Mouse (Mus musculus) hindbrain, embryonic 13.5 days (tissue): ENCODE measurements at regions not wholly inside any gene's neighbourhood (a gene's known extent, or its start where the extent isn't known, plus 50 kb on each side); places are given as distances from the start of the nearest gene placed in this dataset.

ENCODE experiments used
- ATAC-seq: fragments of 200-750 bp; cut with Nextera tagmentation; 2 replicates; pipeline ENCODE4 v1.8.0; 2017; ENCODE audit warnings: moderate TSS enrichment; ENCODE audit not compliant: low FRiP score
- H3K27ac ChIP-seq: fragments of 300-500 bp; sonication (generic); 2 replicates; pipeline ENCODE4 v1.5.1; 2015; ENCODE audit warnings: inconsistent platforms, mild to moderate bottlenecking, moderate library complexity
- H3K27me3 ChIP-seq: fragments of 300-500 bp; sonication (generic); 2 replicates; pipeline ENCODE4 v1.6.1; 2015; ENCODE audit warnings: mild to moderate bottlenecking, inconsistent platforms
- H3K36me3 ChIP-seq: fragments of 300-500 bp; sonication (generic); 2 replicates; pipeline ENCODE4 v1.6.1; 2015; ENCODE audit warnings: mild to moderate bottlenecking, inconsistent platforms
- H3K4me1 ChIP-seq: fragments of 300-500 bp; sonication (generic); replicated peaks from 2 replicates; pipeline ENCODE4 v1.6.1; 2015; ENCODE audit warnings: inconsistent platforms
- H3K4me2 ChIP-seq: fragments of 300-500 bp; sonication (generic); 2 replicates; pipeline ENCODE4 v1.6.1; 2015; ENCODE audit warnings: inconsistent platforms, mild to moderate bottlenecking, moderate library complexity
- H3K4me3 ChIP-seq: fragments of 300-500 bp; sonication (generic); 2 replicates; pipeline ENCODE4 v1.5.1; 2015; ENCODE audit warnings: mild to moderate bottlenecking, inconsistent platforms
- H3K9ac ChIP-seq: fragments of 300-500 bp; sonication (generic); 2 replicates; pipeline ENCODE4 v1.6.1; 2015; ENCODE audit warnings: mild to moderate bottlenecking, inconsistent platforms
- H3K9me3 ChIP-seq: fragments of 300-500 bp; sonication (generic); 2 replicates; pipeline ENCODE4 v1.6.1; 2016; ENCODE audit warnings: inconsistent platforms
- WGBS: fragments of 180-500 bp; shearing (Covaris S2); methylation state at CpG from one replicate; pipeline ENCODE4 v1.1.7; 2015; 5-methylcytosine and 5-hydroxymethylcytosine counted together

DNA sequence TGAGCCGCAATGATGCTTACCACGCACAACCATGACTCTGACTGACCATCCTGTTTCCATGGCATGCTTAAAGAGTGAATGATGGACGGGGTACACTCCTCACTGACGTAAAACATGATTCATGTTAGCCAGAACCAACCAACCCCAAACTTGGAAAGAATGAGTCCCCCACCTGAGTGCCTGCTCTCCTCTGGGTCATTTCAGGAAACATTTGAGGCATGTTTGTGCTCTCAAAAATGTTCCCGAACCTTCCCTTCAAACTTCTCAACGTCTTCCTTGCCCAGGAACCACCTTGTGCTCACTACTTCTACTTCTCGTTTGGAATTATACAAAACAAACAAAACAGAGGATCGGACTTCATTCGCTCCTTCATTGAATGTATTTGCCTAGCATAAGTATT lies 95.7 kb downstream of the Tmco5 start:
- H3K9me3 ChIP-seq: no peaks in the 10 kb centered on the region
- 55% methylated on average over 9 of the region's 9 CpGs for WGBS
- H3K4me2 ChIP-seq: no peak overlapping the region
- no peak for ATAC-seq
- H3K36me3 ChIP-seq: no peaks in the 10 kb centered on the region
- peaks cover 65% of the 10 kb centered on the region for H3K4me1 ChIP-seq
- no peak overlapping the region for H3K27ac ChIP-seq
- no peak overlapping the region for H3K9ac ChIP-seq
- 0 out of 2 replicates have a peak, but pooled peaks cover 4% of the 10 kb centered on the region for H3K27me3 ChIP-seq
- no peak overlapping the region for H3K4me3 ChIP-seq

DNA sequence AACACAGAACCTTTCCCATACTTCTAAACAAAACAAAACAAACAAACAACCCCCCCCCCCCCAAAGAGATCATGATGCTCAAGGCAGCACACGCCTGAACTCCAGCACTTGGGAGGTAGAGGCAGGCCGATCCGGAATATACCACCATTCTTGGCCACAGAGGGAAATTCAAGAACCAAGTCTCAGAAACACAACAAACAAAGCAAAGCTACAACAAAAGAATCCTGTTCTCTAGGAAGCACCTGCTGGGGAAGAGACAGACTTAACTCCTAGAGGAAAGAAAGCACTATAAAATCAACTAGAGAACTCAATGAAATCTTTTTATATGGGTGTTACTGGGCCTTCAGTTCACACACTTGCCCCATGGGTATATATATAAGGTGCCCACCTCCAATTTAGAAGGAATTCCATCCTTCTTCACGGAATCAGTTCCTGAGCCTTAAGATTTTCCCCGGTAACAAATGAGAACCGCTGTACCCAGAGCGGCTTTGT lies 96.1 kb downstream of the Tmco5 start:
- peaks cover 67% of the 10 kb centered on the region for H3K4me1 ChIP-seq
- H3K9me3 ChIP-seq: no peaks in the 10 kb centered on the region
- 10% methylated on average over 7 of the region's 7 CpGs for WGBS
- H3K36me3 ChIP-seq: no peaks in the 10 kb centered on the region
- H3K27me3 ChIP-seq: no peaks in the 10 kb centered on the region
- ATAC-seq: no peak
- H3K9ac ChIP-seq: peak overlapping the region; percentile 89; the same call in 1 of the 2 replicates
- H3K27ac ChIP-seq: peak overlapping the region; percentile 96
- H3K4me3 ChIP-seq: peak overlapping the region; percentile 55
- peak overlapping the region; percentile 74 for H3K4me2 ChIP-seq

DNA sequence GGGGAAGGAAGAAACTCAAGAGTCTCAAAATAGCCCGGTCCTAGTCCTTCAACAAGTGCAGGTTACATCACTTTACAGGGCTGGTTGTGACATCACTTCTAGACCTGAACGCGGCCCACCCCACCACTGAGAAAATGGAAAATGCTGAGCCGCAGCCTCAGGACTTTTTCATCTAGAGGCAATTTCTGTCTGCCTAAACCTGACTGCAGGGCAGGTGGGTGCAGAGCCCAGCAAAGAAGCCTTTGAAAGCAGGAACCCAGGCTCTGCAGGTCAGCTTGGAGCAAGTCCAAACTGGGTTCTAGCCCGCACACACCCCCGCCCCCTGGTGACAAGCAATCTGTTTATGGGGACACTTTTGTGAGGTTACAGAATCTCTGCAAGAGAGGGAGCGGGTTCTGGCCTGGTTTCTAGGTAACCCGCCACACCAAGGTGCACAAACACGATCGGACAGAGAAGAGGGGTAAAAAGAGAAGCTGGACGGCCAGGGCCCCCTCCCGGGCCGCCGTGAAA lies 96.7 kb downstream of the Tmco5 start:
- Histone ChIP-seq H3K4me1 (peaks cover 72% of the 10 kb centered on the region), H3K27me3 (no peaks in the 10 kb centered on the region), H3K4me2 (peak overlapping the region; percentile 74), H3K9ac (peak overlapping the region; percentile 89), H3K9me3 (no peaks in the 10 kb centered on the region), H3K4me3 (peak overlapping the region; percentile 55), H3K36me3 (no peaks in the 10 kb centered on the region), H3K27ac (peak overlapping the region; percentile 96)
- 2% methylated on average over 14 of the region's 14 CpGs for WGBS
- no peak; the same call in 1 of the 2 replicates for ATAC-seq

DNA sequence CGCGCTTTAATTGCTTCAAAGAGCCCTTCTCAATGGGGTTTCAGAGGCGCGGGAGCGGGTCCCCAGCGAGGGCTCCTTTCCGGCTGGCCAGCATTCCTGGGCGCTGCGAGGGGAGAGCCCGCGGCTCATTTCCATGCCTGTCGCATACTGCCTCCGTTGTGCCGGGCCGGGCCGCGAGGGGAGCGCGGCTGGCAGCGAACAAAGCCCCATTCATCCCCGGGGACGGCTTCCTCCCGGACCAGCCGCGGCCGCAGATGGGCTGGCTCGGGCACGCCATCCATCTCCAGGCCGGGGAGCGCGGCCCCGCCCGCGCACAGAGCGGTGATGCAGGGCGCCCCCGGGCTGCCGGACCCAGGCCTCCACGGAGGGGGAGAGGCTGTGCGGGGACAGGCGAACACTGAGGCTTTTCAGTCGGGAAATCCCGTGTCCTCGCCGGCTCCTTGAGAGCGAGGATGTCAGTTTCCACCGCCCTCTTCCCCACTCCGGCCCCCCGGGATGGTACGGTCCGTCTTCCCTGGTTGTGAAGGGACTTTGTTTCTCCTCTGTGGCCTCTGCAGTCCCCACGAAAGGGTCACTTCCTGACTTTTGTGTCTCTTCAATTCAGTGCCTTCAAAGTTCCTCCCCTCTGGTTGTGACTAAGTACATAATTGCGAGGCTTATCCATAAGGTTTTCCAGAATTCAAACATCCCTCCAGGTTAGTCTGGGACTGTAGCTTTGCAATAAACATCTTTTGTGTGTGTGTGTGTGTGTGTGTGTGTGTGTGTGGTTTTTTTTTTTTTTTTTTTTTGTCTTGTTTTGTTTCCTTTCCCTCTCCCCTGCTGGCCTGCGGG lies 97.3 kb downstream of the Tmco5 start:
- WGBS: under 1% methylated on average over 34 of the region's 54 CpGs
- ATAC-seq: peak; percentile 96
- Histone ChIP-seq H3K27me3 (no peaks in the 10 kb centered on the region), H3K9ac (peak overlapping the region; percentile 89), H3K4me2 (peak overlapping the region; percentile 74), H3K27ac (peak overlapping the region; percentile 96), H3K36me3 (no peaks in the 10 kb centered on the region), H3K4me3 (peak overlapping the region; percentile 55), H3K4me1 (peaks cover 75% of the 10 kb centered on the region), H3K9me3 (no peaks in the 10 kb centered on the region)

DNA sequence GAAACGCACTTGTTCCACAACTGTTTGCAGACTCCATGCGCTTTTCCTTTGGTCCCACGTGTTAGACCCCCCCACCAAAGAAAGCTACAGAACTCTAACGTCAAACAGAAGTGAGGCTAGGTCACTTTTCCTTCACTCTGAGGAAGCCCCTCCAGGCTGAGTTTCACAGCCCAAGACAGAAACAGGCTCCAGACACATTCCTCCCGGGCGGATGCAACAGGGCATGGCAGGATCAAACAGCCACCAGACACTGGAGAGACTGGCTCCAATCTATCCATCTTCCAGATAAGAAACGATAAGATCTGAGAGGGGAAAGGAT lies 97.9 kb downstream of the Tmco5 start:
- WGBS: under 1% methylated on average over 7 of the region's 7 CpGs
- Histone ChIP-seq H3K36me3 (no peaks in the 10 kb centered on the region), H3K27me3 (no peaks in the 10 kb centered on the region), H3K4me1 (peaks cover 74% of the 10 kb centered on the region), H3K4me2 (peak overlapping the region; percentile 74), H3K9me3 (no peaks in the 10 kb centered on the region), H3K4me3 (peak overlapping the region; percentile 55), H3K27ac (peak overlapping the region; percentile 96), H3K9ac (peak overlapping the region; percentile 89)
- no peak for ATAC-seq

DNA sequence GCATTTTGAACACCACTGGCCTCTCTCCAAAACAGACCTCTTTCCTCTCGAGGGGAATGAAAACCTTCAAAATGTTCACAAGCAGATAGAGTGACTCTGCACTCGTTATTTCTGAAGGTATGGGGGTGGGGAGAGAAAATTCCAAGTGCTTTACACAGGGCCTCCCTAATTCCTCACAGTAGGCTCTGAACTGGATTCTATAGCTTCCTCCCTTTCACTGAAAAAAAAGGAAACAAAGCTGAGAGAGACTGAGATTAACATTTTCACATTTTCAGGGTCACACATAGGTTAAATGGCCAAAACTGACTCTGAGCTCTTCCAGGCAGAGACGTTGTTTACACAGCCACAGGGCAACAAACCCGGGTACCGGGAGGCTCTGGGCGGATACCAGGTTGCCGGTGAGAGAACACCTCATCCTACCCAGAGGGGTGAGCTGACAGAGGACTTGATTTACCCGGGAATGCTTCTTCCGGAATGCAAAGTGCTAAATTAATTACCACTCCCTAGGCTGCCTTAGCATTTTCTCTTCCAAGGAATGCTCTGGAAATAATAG lies 98.5 kb downstream of the Tmco5 start:
- no peak for ATAC-seq

DNA sequence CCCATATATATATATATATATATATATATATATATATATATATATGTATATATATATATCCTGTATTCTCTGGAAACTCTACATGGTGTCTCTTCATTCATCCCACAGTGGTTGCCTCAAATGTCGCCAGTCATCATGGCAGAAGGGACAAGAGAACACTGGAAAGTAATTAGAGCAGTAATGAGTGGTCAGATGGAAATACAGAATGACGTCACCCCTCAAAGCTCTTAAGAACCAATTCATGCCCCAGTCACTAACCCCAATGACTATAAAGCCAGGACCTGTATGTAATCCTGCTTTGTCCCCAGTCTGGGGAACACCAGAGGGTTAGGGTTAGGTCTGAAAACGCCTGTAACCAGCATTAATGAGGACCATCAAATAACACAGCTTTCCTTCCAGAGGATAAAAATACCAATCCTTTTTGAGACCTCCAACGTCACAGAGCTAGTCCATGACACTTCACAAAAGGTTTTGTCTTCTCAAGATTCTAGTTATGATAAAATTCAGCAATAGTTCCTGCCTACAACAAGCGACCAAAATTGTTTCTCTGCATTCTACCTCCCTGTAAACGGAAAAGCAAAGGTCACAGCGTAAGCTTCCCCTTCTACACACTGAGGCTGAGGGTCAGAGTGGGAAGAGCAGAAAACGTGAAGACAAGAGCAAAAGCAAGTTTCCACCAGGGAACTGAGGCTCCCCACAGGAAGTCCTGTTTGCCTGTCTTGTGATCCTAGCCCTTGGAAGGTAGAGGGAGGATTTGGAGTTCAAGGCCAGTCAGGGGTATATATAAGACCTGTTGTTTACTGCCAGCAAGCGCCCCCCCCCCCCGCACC lies 99.5 kb downstream of the Tmco5 start:
- H3K36me3 ChIP-seq: no peaks in the 10 kb centered on the region
- no peaks in the 10 kb centered on the region for H3K27me3 ChIP-seq
- H3K27ac ChIP-seq: no peak overlapping the region
- H3K4me2 ChIP-seq: no peak overlapping the region
- WGBS: 51% methylated on average over 10 of the region's 10 CpGs
- H3K4me1 ChIP-seq: peaks cover 58% of the 10 kb centered on the region
- no peaks in the 10 kb centered on the region for H3K9me3 ChIP-seq
- H3K9ac ChIP-seq: no peak overlapping the region
- no peak for ATAC-seq
- H3K4me3 ChIP-seq: no peak overlapping the region

More for the DNA sequence above, 98.5 kb downstream of the Tmco5 start:
- Histone ChIP-seq H3K4me3 (no peak overlapping the region), H3K9ac (no peak overlapping the region), H3K4me1 (peaks cover 68% of the 10 kb centered on the region), H3K9me3 (no peaks in the 10 kb centered on the region), H3K4me2 (peak overlapping the region; percentile 74; the same call in 1 of the 2 replicates), H3K27me3 (no peaks in the 10 kb centered on the region), H3K36me3 (no peaks in the 10 kb centered on the region), H3K27ac (peak overlapping the region; percentile 96)
- 4% methylated on average over 9 of the region's 9 CpGs for WGBS

DNA sequence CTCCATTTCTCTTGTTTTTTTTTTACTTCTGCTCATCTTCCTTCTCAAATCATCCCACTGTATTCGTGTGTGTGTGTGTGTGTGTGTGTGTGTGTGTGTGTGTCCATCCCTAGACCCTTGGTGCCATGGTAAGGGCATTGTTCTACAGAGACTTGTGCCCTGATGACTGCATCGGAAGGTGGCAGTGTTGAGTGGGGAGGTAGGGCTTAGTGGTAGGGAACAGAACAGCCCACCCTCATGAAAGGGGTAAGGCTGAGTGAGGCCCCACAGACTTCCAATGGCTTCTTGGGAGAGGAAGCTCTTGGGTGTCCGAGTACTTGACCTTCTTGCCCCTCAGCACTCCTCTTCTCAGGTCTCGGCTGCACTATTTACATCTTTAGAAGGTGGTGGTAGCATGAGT lies 100.3 kb downstream of the Tmco5 start:
- peaks cover 51% of the 10 kb centered on the region for H3K4me1 ChIP-seq
- H3K9me3 ChIP-seq: no peaks in the 10 kb centered on the region
- H3K9ac ChIP-seq: no peak overlapping the region
- ATAC-seq: no peak
- no peaks in the 10 kb centered on the region for H3K27me3 ChIP-seq
- H3K36me3 ChIP-seq: no peaks in the 10 kb centered on the region
- H3K4me2 ChIP-seq: no peak overlapping the region
- WGBS: 53% methylated on average over 4 of the region's 4 CpGs
- H3K27ac ChIP-seq: no peak overlapping the region
- no peak overlapping the region for H3K4me3 ChIP-seq

DNA sequence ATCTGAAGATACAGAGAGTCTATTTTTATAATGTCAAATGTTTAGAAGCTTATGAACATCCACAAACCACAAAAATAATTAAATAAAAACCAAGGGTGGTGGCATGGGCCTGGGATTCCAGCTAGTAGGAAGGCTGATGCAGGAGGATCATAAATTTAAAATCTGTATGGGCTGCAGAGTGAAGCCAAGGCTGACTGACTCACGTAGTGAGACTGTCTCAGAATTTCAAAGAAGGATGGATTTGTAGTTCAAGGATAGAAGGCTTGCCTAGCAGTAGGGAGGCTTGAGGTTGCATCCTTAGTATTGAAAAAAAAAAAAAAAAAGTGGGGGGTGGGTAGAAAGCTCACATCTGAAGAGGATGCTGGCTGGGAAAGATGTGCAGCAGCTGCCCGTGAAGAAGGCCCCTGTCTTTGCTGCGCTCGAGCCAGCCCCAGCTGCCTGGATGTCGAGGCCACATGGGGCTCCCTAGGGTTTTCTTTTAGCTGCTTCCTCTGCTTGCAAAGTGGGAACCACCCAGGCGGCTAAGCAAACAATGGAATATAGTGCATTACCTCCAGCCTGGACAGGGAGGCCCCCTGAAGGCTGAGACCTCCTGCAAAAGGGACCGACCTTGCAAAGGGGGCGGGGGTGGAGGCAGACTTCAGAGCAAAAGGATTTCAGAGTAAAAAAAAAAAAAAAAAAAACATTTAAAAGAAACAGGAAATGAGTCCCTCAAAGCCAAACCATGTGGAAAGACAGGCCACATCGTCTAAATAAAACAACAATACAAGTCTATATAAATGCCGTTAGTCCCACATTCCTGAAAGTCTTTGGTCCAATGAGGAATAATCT lies 101.3 kb downstream of the Tmco5 start:
- no peak for ATAC-seq
- Histone ChIP-seq H3K36me3 (no peaks in the 10 kb centered on the region), H3K9me3 (no peaks in the 10 kb centered on the region), H3K27me3 (no peaks in the 10 kb centered on the region), H3K27ac (peak overlapping the region; percentile 74), H3K4me1 (peaks cover 41% of the 10 kb centered on the region), H3K9ac (no peak overlapping the region), H3K4me2 (no peak overlapping the region), H3K4me3 (no peak overlapping the region)
- 3% methylated on average over 10 of the region's 10 CpGs for WGBS

DNA sequence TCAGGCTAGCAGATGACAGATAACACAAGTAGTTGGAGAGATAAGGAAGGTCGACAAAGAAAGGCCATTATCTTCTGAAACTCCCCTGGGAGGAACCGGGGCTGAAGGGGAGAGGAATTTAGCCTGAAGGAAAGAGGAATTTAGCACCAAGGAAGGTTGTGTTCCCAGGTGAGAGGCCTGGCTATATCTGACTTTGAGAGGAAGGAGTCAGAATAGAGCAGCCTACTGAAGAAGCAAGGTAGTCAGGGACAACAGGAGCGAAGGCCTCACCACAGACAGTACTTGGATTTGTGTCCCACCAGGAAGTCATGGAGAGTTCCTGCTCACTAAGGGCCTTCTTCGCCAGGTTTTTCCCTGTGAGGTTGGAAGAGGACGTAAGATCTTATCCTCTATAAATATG lies 102.2 kb downstream of the Tmco5 start:
- Histone ChIP-seq H3K9ac (no peak overlapping the region), H3K4me2 (no peak overlapping the region), H3K36me3 (no peaks in the 10 kb centered on the region), H3K4me1 (peaks cover 35% of the 10 kb centered on the region), H3K9me3 (no peaks in the 10 kb centered on the region), H3K27me3 (no peaks in the 10 kb centered on the region), H3K27ac (no peak overlapping the region), H3K4me3 (no peak overlapping the region)
- ATAC-seq: no peak
- 44% methylated on average over 5 of the region's 5 CpGs for WGBS

DNA sequence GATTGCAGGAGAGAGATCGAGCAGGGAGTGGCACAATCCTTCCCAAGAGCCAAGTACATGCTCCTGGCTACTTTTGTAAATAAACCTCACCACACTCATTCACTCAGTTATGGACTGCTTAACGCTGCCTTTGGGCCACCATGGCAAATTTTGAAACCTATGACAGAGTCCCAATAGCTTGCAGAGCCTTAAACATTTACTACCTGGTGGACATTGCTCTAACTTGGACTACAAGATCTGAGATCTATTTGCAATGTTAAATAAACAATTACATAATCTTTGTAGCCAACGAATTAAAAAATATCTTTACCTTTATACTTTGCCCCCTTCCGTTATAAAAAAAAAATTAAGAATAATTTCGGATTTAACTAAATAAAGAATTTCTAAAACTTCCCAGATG lies 104.9 kb downstream of the Tmco5 start:
- no peak for ATAC-seq
- Histone ChIP-seq H3K4me1 (peaks cover 14% of the 10 kb centered on the region), H3K9me3 (no peaks in the 10 kb centered on the region), H3K4me3 (no peak overlapping the region), H3K4me2 (no peak overlapping the region), H3K27me3 (no peaks in the 10 kb centered on the region), H3K9ac (no peak overlapping the region), H3K27ac (no peak overlapping the region), H3K36me3 (no peaks in the 10 kb centered on the region)
- 90% methylated on average over 5 of the region's 5 CpGs for WGBS
